Mouse (Mus musculus): Measurements from ENCODE around the gene Psmb4. TPM values are rescaled to one million over a fixed set of nuclear protein-coding genes. Genes with fewer than 3 reads are reported as not detected.
A peak's percentile ranks its signal among the peaks of the same experiment; 100 is the strongest.
"Not testable (repeated sequence)": the region's sequence is repeated elsewhere in the genome, so short reads cannot be mapped to it uniquely, and the experiment has no call there.

Gene Psmb4
- polyA plus RNA-seq (2015; fragmentation: Nextera tagmentation; extraction: Ambion mirVana), result 375 and 391 TPM in 2 replicates

DNA sequence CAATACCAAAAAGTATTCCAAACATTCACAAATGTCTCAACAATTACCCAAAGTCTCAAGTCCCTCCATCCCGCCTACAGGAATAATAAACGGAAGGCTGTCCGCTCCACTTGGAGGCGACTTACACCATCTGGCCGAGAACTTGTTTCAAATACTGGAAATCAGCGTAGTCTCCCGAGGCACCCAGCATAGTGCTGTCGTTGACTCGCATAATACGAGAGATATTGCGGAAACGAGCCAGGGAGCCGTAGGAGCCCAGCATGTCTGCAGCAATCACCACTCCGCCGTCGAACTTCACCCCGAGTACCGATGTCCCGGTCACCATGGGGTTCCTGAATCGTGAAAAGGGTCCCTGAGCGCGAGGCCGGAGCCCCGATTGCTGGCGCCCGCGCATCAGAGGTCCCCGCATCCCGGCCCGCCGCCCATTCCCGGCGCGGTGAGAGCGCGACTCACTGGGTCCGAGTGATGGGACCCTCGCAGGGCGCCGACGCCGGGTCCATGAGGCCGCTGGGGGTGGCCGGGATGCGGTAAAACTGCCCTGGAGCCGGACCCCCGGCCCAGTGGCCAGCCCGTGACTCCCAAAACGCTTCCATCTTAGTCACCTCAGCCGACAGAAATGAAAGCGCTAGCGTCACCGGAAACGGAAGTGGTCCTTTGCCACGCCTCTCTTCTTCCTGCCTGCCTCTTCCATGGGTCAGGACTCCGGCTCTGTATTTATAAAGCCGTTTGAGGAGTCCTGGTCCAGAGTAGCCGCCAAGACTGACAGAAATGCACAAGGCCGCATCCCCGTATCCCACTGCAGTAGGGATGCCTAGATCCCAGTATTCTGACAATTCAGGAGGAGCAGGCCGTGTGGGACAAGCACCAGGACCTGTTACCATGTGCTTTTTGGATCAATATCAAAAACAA lies at the start of gene Psmb4:
Gene Psmb4, minus strand, starts transcription at position 646 of the 909 bp plus-strand sequence.
- Histone ChIP-seq H3K4me1 (replicated peaks) (peaks cover 26% of the 10 kb centered on the region), H3K9me3 (no peaks in the 10 kb centered on the region), H3K27me3 (no peaks in the 10 kb centered on the region; the same call in 1 of the 2 replicates), H3K4me2 (replicated peaks) (peak within 1 kb of the TSS; percentile 94), H3K4me3 (replicated peaks) (peak within 1 kb of the TSS; percentile 97), H3K27ac (peak within 1 kb of the TSS; percentile 87), H3K9ac (replicated peaks) (peak within 1 kb of the TSS; percentile 94), H3K36me3 (peaks cover 37% of the 10 kb centered on the region)
- under 1% methylated on average over 61 of the region's 61 CpGs for WGBS
- peak; percentile 93 for ATAC-seq

DNA sequence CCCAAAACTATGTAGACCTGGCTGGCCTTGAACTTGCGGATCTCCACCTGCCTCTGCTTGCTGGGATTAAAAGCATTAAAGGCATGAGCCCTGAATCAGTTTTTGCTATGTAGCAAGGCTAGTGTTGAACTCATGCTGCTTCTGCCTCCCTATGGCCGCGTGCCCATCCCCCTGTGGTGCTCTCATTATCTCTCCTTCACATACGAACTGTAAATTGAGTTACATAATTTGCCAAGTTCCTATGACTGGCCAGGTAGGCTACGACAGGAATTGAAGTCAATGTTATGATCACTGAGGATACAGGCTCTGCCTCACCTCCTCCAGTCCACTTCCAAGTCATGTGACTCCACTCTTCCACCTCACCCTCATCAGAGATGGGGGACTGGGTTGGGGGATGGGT lies 49.4 kb upstream of the Psmb4 start:
- not testable (repeated sequence) for H3K9me3 ChIP-seq; H3K9ac ChIP-seq (replicated peaks); H3K36me3 ChIP-seq; ATAC-seq; H3K4me2 ChIP-seq (replicated peaks); H3K27me3 ChIP-seq; H3K4me3 ChIP-seq (replicated peaks); H3K27ac ChIP-seq
- peaks cover 11% of the 10 kb centered on the region for H3K4me1 ChIP-seq (replicated peaks)
- WGBS, result 81% methylated on average over 5 of the region's 5 CpGs

DNA sequence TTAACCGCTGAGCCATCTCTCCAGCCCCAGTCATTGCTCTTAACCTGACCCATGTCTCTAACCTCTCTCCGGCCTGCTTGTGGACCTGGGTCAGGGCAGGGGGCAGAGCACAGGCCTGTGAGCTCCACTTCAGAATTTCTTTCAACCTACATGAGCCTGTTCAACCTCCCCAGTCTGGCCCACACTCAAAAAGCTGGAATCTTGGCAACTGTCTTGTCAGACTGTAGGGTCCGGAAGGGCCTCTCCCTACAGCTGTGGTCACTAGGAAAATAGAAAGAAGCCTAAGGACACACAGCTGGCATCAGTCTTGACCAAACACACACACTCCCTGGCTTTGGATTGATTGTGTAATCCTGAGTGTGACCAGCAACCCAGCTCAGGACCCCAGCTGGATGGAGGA lies 48.6 kb upstream of the Psmb4 start:
- H3K9ac ChIP-seq (replicated peaks); H3K4me2 ChIP-seq (replicated peaks); ATAC-seq; H3K27me3 ChIP-seq; H3K9me3 ChIP-seq; H3K36me3 ChIP-seq; H3K27ac ChIP-seq; H3K4me3 ChIP-seq (replicated peaks): not testable (repeated sequence)
- WGBS, result 90% methylated on average over 3 of the region's 3 CpGs
- H3K4me1 ChIP-seq (replicated peaks), result peaks cover 11% of the 10 kb centered on the region

DNA sequence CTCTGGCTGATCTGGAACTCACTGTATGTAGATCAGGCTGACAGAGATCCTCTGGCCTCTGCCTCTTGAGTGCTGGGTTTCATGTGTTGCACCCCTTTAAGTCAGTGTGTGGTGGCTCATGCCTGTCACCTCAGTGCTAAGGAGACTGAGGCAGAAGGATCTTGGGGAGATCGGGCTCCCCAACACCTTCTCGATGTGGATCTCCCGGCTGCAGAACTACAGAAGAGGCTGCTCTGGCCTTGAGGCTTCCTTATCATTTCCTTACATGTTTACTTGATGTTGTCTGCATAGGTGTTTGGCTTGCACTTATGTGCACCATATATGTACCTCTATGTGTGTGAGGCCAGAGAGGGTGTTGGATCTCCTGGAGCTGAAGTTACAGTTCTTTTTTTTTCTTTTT lies 47.8 kb upstream of the Psmb4 start:
- not testable (repeated sequence) for H3K27me3 ChIP-seq; H3K27ac ChIP-seq; H3K9me3 ChIP-seq; H3K4me2 ChIP-seq (replicated peaks); H3K36me3 ChIP-seq; H3K9ac ChIP-seq (replicated peaks); ATAC-seq; H3K4me3 ChIP-seq (replicated peaks)
- WGBS, result 97% methylated on average over 3 of the region's 3 CpGs
- peaks cover 11% of the 10 kb centered on the region for H3K4me1 ChIP-seq (replicated peaks)

DNA sequence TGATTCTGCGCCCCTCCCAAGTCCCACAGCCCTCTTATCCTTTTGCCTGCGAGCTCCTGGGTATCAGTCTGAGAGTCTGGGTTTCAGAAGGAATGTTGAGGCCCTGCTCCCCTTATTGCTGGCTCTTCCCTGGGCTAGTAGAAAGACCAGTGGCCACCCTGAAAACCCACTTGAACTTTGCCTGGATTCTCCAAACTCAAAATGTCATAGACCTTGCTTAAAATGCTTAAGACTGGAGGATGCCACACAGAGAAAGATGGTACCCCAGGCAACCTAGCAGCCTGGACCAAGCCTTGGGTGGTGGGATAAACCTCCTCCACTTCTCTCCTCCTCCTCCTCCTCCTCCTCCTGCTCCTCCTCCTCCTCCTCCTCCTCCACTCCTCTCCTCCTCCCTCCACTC lies 46.8 kb upstream of the Psmb4 start:
- not testable (repeated sequence) for H3K4me2 ChIP-seq (replicated peaks); H3K9me3 ChIP-seq; ATAC-seq; H3K27me3 ChIP-seq; H3K9ac ChIP-seq (replicated peaks); H3K27ac ChIP-seq; H3K36me3 ChIP-seq; H3K4me3 ChIP-seq (replicated peaks)
- WGBS, result no CpG with 5 or more reads among the region's 2 CpGs
- H3K4me1 ChIP-seq (replicated peaks), result peaks cover 11% of the 10 kb centered on the region

DNA sequence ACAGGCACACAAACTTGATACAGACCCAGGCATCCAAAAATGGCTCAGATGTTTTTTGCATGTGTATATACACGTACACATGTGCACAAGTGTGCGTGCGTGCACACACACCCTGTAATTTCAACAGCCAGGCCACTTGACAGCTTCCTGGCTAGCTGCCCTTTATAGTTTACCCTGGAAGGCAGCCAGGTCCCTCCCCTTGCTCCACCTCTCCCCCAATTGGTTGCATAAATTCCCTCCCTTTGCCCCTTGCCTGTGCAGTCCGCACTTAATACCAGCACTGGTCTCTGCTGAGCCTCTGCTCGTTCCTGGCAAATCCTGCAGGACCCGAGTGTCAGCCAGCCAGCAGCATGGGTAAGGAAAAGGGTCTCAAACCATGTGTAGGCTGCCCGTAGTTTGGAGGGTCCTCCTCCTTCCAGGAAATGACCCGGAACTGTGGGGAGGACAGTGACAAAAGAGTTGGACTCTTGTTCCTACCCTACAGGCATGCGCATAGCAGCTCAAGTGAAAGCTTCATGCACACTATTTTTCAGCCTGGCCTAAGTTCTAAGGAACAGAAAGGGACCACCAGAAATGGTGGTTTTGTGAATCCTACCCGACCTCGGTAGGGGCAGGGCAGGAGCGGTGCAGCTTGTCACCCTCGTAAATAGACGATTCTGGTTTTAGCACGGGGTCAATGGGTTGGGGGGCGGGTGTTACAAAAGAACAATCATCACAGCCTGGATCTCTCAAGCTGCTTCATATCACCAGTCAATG lies 46.2 kb upstream of the Psmb4 start, which contains the start of gene Selenbp1:
Gene Selenbp1, plus strand, starts transcription at position 248 of the 756 bp plus-strand sequence.
- 39% methylated on average over 16 of the region's 16 CpGs for WGBS
- Histone ChIP-seq H3K27ac (no peak within 1 kb of the TSS; the same call in 1 of the 2 replicates), H3K4me3 (replicated peaks) (peak within 1 kb of the TSS; percentile 18), H3K9me3 (no peaks in the 10 kb centered on the region), H3K9ac (replicated peaks) (no peak within 1 kb of the TSS; the same call in 1 of the 2 replicates), H3K4me2 (replicated peaks) (peak within 1 kb of the TSS; percentile 46), H3K27me3 (no peaks in the 10 kb centered on the region), H3K36me3 (no peaks in the 10 kb centered on the region), H3K4me1 (replicated peaks) (peaks cover 11% of the 10 kb centered on the region)
- ATAC-seq, result peak; percentile 84

DNA sequence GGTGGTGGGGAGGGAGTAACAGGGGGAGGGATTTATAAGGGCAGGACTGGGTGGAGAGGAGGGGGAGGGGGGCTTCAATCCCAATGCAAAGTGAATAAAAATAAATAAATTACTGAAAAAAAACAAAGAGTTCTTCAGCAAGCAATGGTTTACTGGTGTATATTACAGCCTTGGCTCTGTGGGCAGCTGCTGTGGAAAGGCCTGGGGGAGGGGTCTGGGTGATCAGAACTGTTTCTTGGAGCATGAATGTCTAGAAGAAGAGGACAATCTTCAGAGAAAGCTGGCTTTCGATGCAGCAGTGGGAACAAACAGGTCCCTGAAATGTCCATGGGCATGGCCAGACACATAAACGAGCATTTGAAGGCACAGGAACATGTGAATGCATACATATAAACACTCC lies 45.5 kb upstream of the Psmb4 start:
- H3K9ac ChIP-seq (replicated peaks); ATAC-seq; H3K9me3 ChIP-seq; H3K27ac ChIP-seq; H3K4me2 ChIP-seq (replicated peaks); H3K4me3 ChIP-seq (replicated peaks); H3K27me3 ChIP-seq; H3K36me3 ChIP-seq: not testable (repeated sequence)
- WGBS, result 73% methylated on average over 2 of the region's 2 CpGs
- H3K4me1 ChIP-seq (replicated peaks), result peaks cover 11% of the 10 kb centered on the region

DNA sequence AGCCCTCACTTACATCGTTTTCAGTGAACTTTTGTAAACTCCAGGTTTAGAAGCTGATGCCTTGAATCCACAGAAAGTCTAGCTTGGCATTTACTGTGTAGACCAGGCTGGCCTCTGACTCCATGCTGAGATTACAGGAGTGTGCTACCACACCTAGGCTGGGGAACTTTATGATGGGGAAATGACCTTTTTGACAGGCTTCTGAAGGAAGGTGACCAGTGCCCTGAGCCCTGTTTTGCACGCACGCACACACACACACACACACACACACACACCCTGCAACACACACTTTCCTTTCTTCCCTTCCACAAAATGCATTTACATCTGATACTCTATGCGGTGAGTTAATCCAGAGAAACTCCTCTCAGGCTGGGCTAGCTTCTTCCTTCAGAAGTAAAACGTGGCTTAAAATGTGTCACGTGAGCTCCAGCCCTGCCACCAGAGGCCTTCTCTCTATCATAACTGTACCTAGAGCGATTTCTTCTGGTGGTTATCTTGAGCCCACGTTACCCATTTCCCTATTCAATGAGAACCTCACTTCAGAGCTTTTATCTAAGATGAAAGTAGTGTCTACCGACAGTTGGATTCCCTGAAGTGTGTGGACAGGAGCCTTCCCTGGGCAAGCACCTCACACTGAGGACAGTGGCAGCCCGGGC lies 44.8 kb upstream of the Psmb4 start:
- not testable (repeated sequence) for H3K36me3 ChIP-seq; H3K9ac ChIP-seq (replicated peaks); H3K9me3 ChIP-seq; H3K4me2 ChIP-seq (replicated peaks); H3K27me3 ChIP-seq; H3K4me3 ChIP-seq (replicated peaks); ATAC-seq; H3K27ac ChIP-seq
- peaks cover 11% of the 10 kb centered on the region for H3K4me1 ChIP-seq (replicated peaks)
- 70% methylated on average over 10 of the region's 10 CpGs for WGBS

DNA sequence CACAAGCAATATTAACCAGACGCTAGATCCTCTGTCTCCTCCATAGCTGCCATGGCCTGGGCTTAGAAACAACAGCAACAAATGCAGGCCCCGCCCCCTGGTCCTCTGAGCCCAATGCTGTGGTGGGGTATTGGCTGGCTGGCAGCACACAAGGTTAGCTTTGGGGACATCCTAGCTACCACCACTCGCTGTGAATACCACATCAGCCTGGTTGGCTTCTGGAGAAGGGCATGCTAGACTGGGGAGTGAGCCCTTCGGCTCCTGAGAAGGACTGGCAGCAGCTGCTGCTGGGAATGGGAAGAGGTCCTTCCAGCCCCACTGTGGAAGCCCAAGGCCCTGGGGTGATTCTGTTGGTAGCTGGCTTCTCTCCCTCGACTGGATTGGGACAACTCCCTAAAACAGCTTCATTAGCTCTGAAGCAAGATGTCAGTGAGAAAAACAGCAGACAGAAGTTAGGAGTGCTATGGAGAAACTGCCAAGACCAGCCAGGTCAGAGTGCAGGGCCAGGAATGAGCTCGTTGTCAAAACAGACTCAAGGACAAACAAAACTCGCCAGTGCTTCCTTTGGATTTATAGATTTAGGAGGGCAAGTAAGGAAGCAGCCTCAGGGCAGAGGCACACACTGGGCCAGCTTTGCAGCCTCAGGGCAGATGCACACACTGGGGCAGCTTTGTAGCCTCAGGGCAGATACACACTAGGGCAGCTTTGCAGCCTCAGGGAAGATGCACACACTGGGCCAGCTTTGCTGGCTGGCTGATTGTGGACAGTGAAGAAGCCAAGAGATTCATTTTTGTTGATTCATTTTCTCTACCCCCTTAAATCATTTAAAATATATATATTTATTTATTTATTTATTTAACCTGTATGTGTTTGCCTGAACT lies 43.9 kb upstream of the Psmb4 start:
- not testable (repeated sequence) for H3K9me3 ChIP-seq; H3K36me3 ChIP-seq; H3K4me3 ChIP-seq (replicated peaks); H3K9ac ChIP-seq (replicated peaks); H3K27ac ChIP-seq; H3K4me2 ChIP-seq (replicated peaks); ATAC-seq; H3K27me3 ChIP-seq
- 45% methylated on average over 7 of the region's 7 CpGs for WGBS
- H3K4me1 ChIP-seq (replicated peaks), result peaks cover 11% of the 10 kb centered on the region

DNA sequence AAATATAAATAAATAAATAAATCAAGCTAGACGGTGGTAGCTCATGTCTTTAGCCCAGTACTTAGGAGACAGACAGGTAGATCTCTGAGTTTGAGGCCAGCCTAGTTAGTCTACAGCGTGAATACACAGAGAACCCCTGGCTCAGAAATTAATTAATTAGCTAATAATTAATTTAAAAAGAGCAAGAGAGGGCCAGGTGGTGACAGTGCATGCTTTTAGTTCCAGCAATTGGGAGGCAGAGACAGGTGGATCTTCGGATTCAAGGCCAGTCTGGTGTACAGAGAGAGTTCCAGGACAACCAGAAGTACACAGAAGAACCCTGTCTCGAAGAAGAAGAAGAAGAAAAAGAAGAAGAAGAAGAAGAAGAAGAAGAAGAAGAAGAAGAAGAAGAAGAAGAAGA lies 42.2 kb upstream of the Psmb4 start:
- not testable (repeated sequence) for H3K9me3 ChIP-seq; H3K4me2 ChIP-seq (replicated peaks); ATAC-seq; H3K27me3 ChIP-seq; H3K4me3 ChIP-seq (replicated peaks); H3K9ac ChIP-seq (replicated peaks); H3K27ac ChIP-seq; H3K36me3 ChIP-seq
- WGBS, result 85% methylated on average over 4 of the region's 4 CpGs
- H3K4me1 ChIP-seq (replicated peaks), result peaks cover 11% of the 10 kb centered on the region

DNA sequence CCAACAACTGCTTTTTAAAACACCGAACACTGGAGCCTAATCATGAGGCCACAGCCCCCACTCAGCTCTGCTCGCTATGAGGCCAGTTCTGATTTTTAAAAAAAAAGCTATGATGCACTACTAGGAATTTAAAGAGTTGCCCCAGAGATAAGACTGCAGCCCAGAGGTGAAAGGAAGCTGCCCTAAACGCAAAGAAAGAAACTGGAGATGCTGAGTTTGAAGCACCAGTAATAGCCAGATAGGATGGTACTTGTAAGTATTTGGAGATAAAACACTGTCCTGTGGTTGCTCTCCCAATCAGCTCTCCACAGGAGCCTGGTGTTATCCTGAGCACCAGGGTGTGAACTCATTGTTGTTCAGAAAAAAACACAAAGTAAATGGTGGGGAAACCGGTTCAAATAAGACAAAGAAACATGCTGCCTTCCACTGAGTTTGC lies 39.6 kb upstream of the Psmb4 start:
- H3K36me3 ChIP-seq; H3K4me3 ChIP-seq (replicated peaks); H3K9me3 ChIP-seq; H3K4me1 ChIP-seq (replicated peaks); H3K27me3 ChIP-seq; H3K4me2 ChIP-seq (replicated peaks); H3K9ac ChIP-seq (replicated peaks); ATAC-seq; H3K27ac ChIP-seq: not testable (repeated sequence)
- WGBS, result 45% methylated on average over 4 of the region's 4 CpGs
